In the genomic region with DNA sequence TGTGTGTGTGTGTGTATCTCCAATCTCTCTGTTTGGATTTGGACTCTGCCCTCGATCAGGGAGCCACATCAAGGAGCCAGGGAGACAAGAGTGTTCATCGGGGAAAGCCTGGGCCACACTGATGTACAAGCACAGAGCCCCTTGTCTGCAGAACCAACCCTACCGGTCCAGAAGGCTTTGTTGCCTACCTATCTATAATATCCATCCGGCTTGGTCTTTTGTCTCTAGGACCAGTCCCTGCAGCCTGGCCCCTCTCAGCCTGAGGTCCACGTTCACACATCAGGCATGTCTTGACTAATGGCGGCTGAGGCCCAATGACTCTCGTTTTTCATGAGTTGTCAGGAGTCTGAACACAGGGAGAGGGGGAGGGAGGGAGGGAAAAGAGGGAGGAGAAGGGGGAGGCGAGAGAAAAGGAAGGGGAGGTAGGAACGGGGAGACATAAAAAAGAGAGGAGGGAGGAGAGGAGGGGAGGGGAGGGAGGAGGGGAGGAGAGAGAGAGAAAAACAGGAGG, we compare ENCODE assay signal across 10 mouse cellular contexts.
A peak's percentile ranks its signal among the peaks of the same experiment; 100 is the strongest.
DNase-seq lines count a peak whose midpoint lies in the region; ATAC-seq and TF ChIP-seq lines count a peak whose summit lies in the region.
"Had no signal": no experiment of that assay in that cellular context is flagged by ENCODE, and none has a peak within 500 bp of the region (broad histone marks: within the 10 kb centered on the region; RNA-seq: fewer than 3 reads in every experiment).

No protein-coding gene starts in this region.

- DNase-seq in cerebellum, postnatal 14 days, result peak; percentile 12 to 17
- no peak for DNase-seq in cerebellum, adult 11 months
- peak; percentile 23 for DNase-seq in hindbrain, postnatal 0 days (ENCODE audit: low spot score)
- no peak for DNase-seq in layer of hippocampus, adult 18-20 months (ENCODE audit: low spot score in 2 of 2)
- DNase-seq in c-Kit-positive CD71-positive TER-119-positive erythroid progenitor cells, embryonic 14.5 days (ENCODE audit: low spot score), result no peak
- no peak for DNase-seq in right cerebral cortex, postnatal 14 days

- 39% methylated on average over 9 of the region's 9 CpGs for WGBS in embryonic facial prominence, embryonic 15.5 days
- 18% methylated on average over 9 of the region's 9 CpGs for WGBS in hindbrain, postnatal 0 days
- 12% methylated on average over 9 of the region's 9 CpGs for WGBS in neural tube, embryonic 12.5 days

- ATAC-seq in embryonic facial prominence, embryonic 15.5 days (ENCODE audit: insufficient number of reproducible peaks, low FRiP score, low TSS enrichment, low read depth), result no peak
- ATAC-seq in hindbrain, postnatal 0 days, result peak; percentile 30; the same call in 1 of the 2 replicates
- ATAC-seq in neural tube, embryonic 12.5 days (ENCODE audit: low FRiP score, low read depth), result peak; percentile 86

- H3K4me3 ChIP-seq in embryonic facial prominence, embryonic 15.5 days (replicated peaks), result no peak overlapping the region
- H3K4me3 ChIP-seq in hindbrain, postnatal 0 days (ENCODE audit: low read length), result no peak overlapping the region
- no peak overlapping the region for H3K4me3 ChIP-seq in neural tube, embryonic 12.5 days
- H3K4me3 ChIP-seq: erythroblast, embryonic 14.5 days had no signal

- peak overlapping the region; percentile 36; the same call in 1 of the 2 replicates for H3K4me2 ChIP-seq in embryonic facial prominence, embryonic 15.5 days (replicated peaks)
- H3K4me2 ChIP-seq in hindbrain, postnatal 0 days (ENCODE audit: low read depth, low read length), result no peak overlapping the region
- peak overlapping the region; percentile 46 for H3K4me2 ChIP-seq in neural tube, embryonic 12.5 days (replicated peaks)

- H3K9me3 ChIP-seq in embryonic facial prominence, embryonic 15.5 days (replicated peaks), result no peaks in the 10 kb centered on the region
- H3K9me3 ChIP-seq in hindbrain, postnatal 0 days (ENCODE audit: low read length), result 0 out of 2 replicates have a peak, but pooled peaks cover 2% of the 10 kb centered on the region
- H3K9me3 ChIP-seq in neural tube, embryonic 12.5 days, result no peaks in the 10 kb centered on the region
- H3K9me3 ChIP-seq: limb, embryonic 15.5 days had no signal

- H3K9ac ChIP-seq in embryonic facial prominence, embryonic 15.5 days, result no peak overlapping the region
- H3K9ac ChIP-seq in hindbrain, postnatal 0 days (replicated peaks; ENCODE audit: low read length), result no peak overlapping the region
- H3K9ac ChIP-seq in neural tube, embryonic 12.5 days, result peak overlapping the region; percentile 42; the same call in 1 of the 2 replicates
- H3K9ac ChIP-seq: limb, embryonic 15.5 days had no signal

- no peaks in the 10 kb centered on the region for H3K36me3 ChIP-seq in embryonic facial prominence, embryonic 15.5 days
- no peaks in the 10 kb centered on the region for H3K36me3 ChIP-seq in hindbrain, postnatal 0 days (ENCODE audit: insufficient read depth, low read length)
- no peaks in the 10 kb centered on the region for H3K36me3 ChIP-seq in neural tube, embryonic 12.5 days
- H3K36me3 ChIP-seq: limb, embryonic 15.5 days had no signal

- no peak for TF ChIP-seq CTCF in hindbrain, postnatal 0 days (IDR thresholded peaks at IDR 0.05; ENCODE audit: low read depth)

- no peaks in the 10 kb centered on the region for H3K27me3 ChIP-seq in embryonic facial prominence, embryonic 15.5 days
- no peaks in the 10 kb centered on the region for H3K27me3 ChIP-seq in hindbrain, postnatal 0 days (ENCODE audit: insufficient read depth, low read length)
- H3K27me3 ChIP-seq in neural tube, embryonic 12.5 days (replicated peaks), result no peaks in the 10 kb centered on the region
- H3K27me3 ChIP-seq: limb, embryonic 15.5 days had no signal

- no peak overlapping the region for H3K27ac ChIP-seq in embryonic facial prominence, embryonic 15.5 days (replicated peaks)
- peak overlapping the region; percentile 54 for H3K27ac ChIP-seq in hindbrain, postnatal 0 days
- H3K27ac ChIP-seq in neural tube, embryonic 12.5 days, result peak overlapping the region; percentile 86
- H3K27ac ChIP-seq: limb, embryonic 15.5 days had no signal

- H3K4me1 ChIP-seq in embryonic facial prominence, embryonic 15.5 days, result peaks cover 22% of the 10 kb centered on the region
- peaks cover 14% of the 10 kb centered on the region; the same call in 1 of the 2 replicates for H3K4me1 ChIP-seq in hindbrain, postnatal 0 days (ENCODE audit: insufficient read depth, low read length)
- peaks cover 16% of the 10 kb centered on the region for H3K4me1 ChIP-seq in neural tube, embryonic 12.5 days

Comparison
In these comparisons a context has a peak if more than half of its experiments do, and no peak if none do; other contexts are left out.
1. DNase-seq: peak in cerebellum, postnatal 14 days (2 of 2) and hindbrain, postnatal 0 days (single experiment); none in cerebellum, adult 11 months (single experiment), layer of hippocampus, adult 18-20 months (0 of 2), c-Kit-positive CD71-positive TER-119-positive erythroid progenitor cells, embryonic 14.5 days (single experiment) and right cerebral cortex, postnatal 14 days (single experiment).